8 mouse cellular contexts compared by ENCODE assay signal in genomic region chr7:73616971-73617906, GRCm38 (mm10).
DNase-seq lines count a peak whose midpoint lies in the region; ATAC-seq and TF ChIP-seq lines count a peak whose summit lies in the region.

No protein-coding gene starts in this region.

- H3K9ac ChIP-seq in embryonic facial prominence, embryonic 13.5 days: peak overlapping the region; percentile 97
- peak overlapping the region; percentile 86 for H3K9ac ChIP-seq in heart, embryonic 14.5 days (ENCODE audit: low read length)
- peak overlapping the region; percentile 97 for H3K9ac ChIP-seq in kidney, embryonic 16.5 days (replicated peaks; ENCODE audit: low read length)
- peak overlapping the region; percentile 95 for H3K9ac ChIP-seq in liver, embryonic 13.5 days

- no peak for TF ChIP-seq POLR2A in myocyte (IDR thresholded peaks at IDR 0.05; ENCODE audit: insufficient read length, low read depth)

- H3K9me3 ChIP-seq in embryonic facial prominence, embryonic 13.5 days: no peaks in the 10 kb centered on the region
- H3K9me3 ChIP-seq in heart, embryonic 14.5 days (ENCODE audit: control insufficient read depth, low read length): no peaks in the 10 kb centered on the region
- no peaks in the 10 kb centered on the region for H3K9me3 ChIP-seq in kidney, embryonic 16.5 days (ENCODE audit: low read length)
- H3K9me3 ChIP-seq in liver, embryonic 13.5 days (replicated peaks): no peaks in the 10 kb centered on the region

- peak overlapping the region; percentile 63 for H3K4me3 ChIP-seq in embryonic facial prominence, embryonic 13.5 days
- H3K4me3 ChIP-seq in heart, embryonic 14.5 days (ENCODE audit: control insufficient read depth in 1 of 2, insufficient read depth in 1 of 2, low read depth in 1 of 2, low read length in 2 of 2): peak overlapping the region; percentile 64 to 74
- peak overlapping the region; percentile 65 for H3K4me3 ChIP-seq in kidney, embryonic 16.5 days (ENCODE audit: low read length)
- H3K4me3 ChIP-seq in liver, embryonic 13.5 days (replicated peaks): peak overlapping the region; percentile 83
- peak overlapping the region; percentile 46 for H3K4me3 ChIP-seq in myocyte

- H3K27ac ChIP-seq in embryonic facial prominence, embryonic 13.5 days: peak overlapping the region; percentile 100
- H3K27ac ChIP-seq in heart, embryonic 14.5 days (replicated peaks in 1 of 2; ENCODE audit: control insufficient read depth in 1 of 2, insufficient read depth in 1 of 2, low read depth in 2 of 2, low read length in 2 of 2): peak overlapping the region; percentile 100
- H3K27ac ChIP-seq in kidney, embryonic 16.5 days (ENCODE audit: low read length): peak overlapping the region; percentile 100
- peak overlapping the region; percentile 98 for H3K27ac ChIP-seq in liver, embryonic 13.5 days

- H3K36me3 ChIP-seq in embryonic facial prominence, embryonic 13.5 days: no peaks in the 10 kb centered on the region
- H3K36me3 ChIP-seq in heart, embryonic 14.5 days (ENCODE audit: control insufficient read depth, insufficient read depth, low read length): no peaks in the 10 kb centered on the region
- H3K36me3 ChIP-seq in kidney, embryonic 16.5 days (ENCODE audit: insufficient read depth, low read length): no peaks in the 10 kb centered on the region
- H3K36me3 ChIP-seq in liver, embryonic 13.5 days: no peaks in the 10 kb centered on the region
- H3K36me3 ChIP-seq in myocyte (ENCODE audit: control insufficient read depth, insufficient read depth): no peaks in the 10 kb centered on the region

- H3ac ChIP-seq in myocyte (ENCODE audit: control insufficient read depth, insufficient read length): peak overlapping the region; percentile 65

- peak; percentile 85 for DNase-seq in CD4-positive helper T cell, adult 2 months (ENCODE audit: low read depth, low spot score)
- peak; percentile 29 for DNase-seq in liver, embryonic 13.5 days
- DNase-seq in frontal cortex, postnatal 25 days (ENCODE audit: low spot score in 2 of 2): no peak

- H3K4me2 ChIP-seq in embryonic facial prominence, embryonic 13.5 days: peak overlapping the region; percentile 81
- H3K4me2 ChIP-seq in heart, embryonic 14.5 days (ENCODE audit: low read length): peak overlapping the region; percentile 74
- H3K4me2 ChIP-seq in kidney, embryonic 16.5 days (replicated peaks; ENCODE audit: low read depth, low read length): peak overlapping the region; percentile 90
- peak overlapping the region; percentile 80 for H3K4me2 ChIP-seq in liver, embryonic 13.5 days
- peak overlapping the region; percentile 97 for H3K4me2 ChIP-seq in myocyte (ENCODE audit: low read depth)

- peaks cover 39% of the 10 kb centered on the region for H3K4me1 ChIP-seq in embryonic facial prominence, embryonic 13.5 days
- H3K4me1 ChIP-seq in heart, embryonic 14.5 days (ENCODE audit: control insufficient read depth in 2 of 2, insufficient read depth in 2 of 2, low read length in 2 of 2): peaks cover 6 to 19% of the 10 kb centered on the region in 2 experiments
- H3K4me1 ChIP-seq in kidney, embryonic 16.5 days (ENCODE audit: insufficient read depth, low read length): peaks cover 31% of the 10 kb centered on the region
- peaks cover 41% of the 10 kb centered on the region for H3K4me1 ChIP-seq in liver, embryonic 13.5 days (replicated peaks)

- 3% methylated on average over 21 of the region's 21 CpGs for WGBS in embryonic facial prominence, embryonic 13.5 days
- 6% methylated on average over 21 of the region's 21 CpGs for WGBS in heart, embryonic 14.5 days
- 5% methylated on average over 21 of the region's 21 CpGs for WGBS in kidney, embryonic 16.5 days
- 19% methylated on average over 21 of the region's 21 CpGs for WGBS in liver, embryonic 13.5 days (ENCODE audit: insufficient replicate concordance)

- no peaks in the 10 kb centered on the region for H3K27me3 ChIP-seq in embryonic facial prominence, embryonic 13.5 days
- no peaks in the 10 kb centered on the region for H3K27me3 ChIP-seq in heart, embryonic 14.5 days (ENCODE audit: control insufficient read depth, insufficient read depth, low read length)
- H3K27me3 ChIP-seq in kidney, embryonic 16.5 days (ENCODE audit: insufficient read depth, low read length): no peaks in the 10 kb centered on the region
- no peaks in the 10 kb centered on the region for H3K27me3 ChIP-seq in liver, embryonic 13.5 days
- H3K27me3 ChIP-seq in myocyte (ENCODE audit: control insufficient read depth, insufficient read depth, insufficient read length): no peaks in the 10 kb centered on the region

- no peaks in the 10 kb centered on the region for H3K79me2 ChIP-seq in myocyte (ENCODE audit: control insufficient read depth, insufficient read depth)

- ATAC-seq in activated CD4-positive, CD25-positive, alpha-beta regulatory T cell, adult 4 months: peak; percentile 11
- no peak for ATAC-seq in embryonic facial prominence, embryonic 13.5 days (ENCODE audit: insufficient number of reproducible peaks, insufficient read depth, low FRiP score, low TSS enrichment, low read depth)
- ATAC-seq in heart, embryonic 14.5 days (ENCODE audit: insufficient number of reproducible peaks, insufficient read depth, low FRiP score, low read depth): no peak
- ATAC-seq in kidney, embryonic 16.5 days (ENCODE audit: low FRiP score, low TSS enrichment): no peak
- no peak for ATAC-seq in liver, embryonic 13.5 days (ENCODE audit: low read depth)

TF ChIP-seq in myocyte, 11 proteins besides CTCF, POLR2A, EP300 and RAD21:
- TF ChIP-seq SRF (IDR thresholded peaks at IDR 0.05; ENCODE audit: control insufficient read depth, insufficient read length, low read depth) (no peak), MYOD1 (IDR thresholded peaks at IDR 0.05; ENCODE audit: control insufficient read depth in 1 of 3, insufficient read length in 2 of 3, low read depth in 2 of 3) (no peak), POLR2AphosphoS2 (IDR thresholded peaks at IDR 0.05; ENCODE audit: insufficient read length, low read depth) (no peak)

Comparison
In these comparisons a context has a peak if more than half of its experiments do, and no peak if none do; other contexts are left out.
1. DNase-seq: peak in CD4-positive helper T cell, adult 2 months (single experiment) and liver, embryonic 13.5 days (single experiment); none in frontal cortex, postnatal 25 days (0 of 2).
2. Peak in every context shown above with its lines, with median percentiles within 50 percentile points of each other: H3K27ac ChIP-seq, H3K4me2 ChIP-seq, H3K4me3 ChIP-seq and H3K9ac ChIP-seq.